Mouse (Mus musculus): Measurements from ENCODE around the gene Zfp346. TPM values are rescaled to one million over a fixed set of nuclear protein-coding genes. Genes with fewer than 3 reads are reported as not detected.
A peak's percentile ranks its signal among the peaks of the same experiment; 100 is the strongest.

The Zfp346 gene
- polyA plus RNA-seq, 1 experiment from 2014 or later = 32.5 TPM

DNA sequence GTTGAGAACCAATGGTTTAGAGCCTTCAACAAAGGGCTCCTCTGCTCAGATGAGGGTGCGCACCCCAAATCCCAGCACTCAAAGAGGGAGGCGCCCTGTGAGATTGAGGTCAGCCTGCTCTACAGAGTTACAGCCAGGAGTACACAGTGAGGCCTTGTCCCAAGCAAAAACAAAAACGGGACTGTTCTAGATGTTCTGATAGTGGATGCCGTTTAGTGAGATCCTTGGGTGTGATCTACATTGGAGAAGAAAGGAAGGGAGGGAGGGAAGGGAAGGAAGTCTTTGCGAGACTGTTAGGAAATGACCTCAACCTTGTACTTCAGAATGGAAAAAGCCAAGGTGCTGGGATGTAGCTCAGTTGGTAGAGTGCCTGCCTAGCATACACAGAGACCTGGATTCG lies 71.2 kb downstream of the Zfp346 start:
- Histone ChIP-seq H3K9me3 (no peaks in the 10 kb centered on the region), H3K27me3 (no peaks in the 10 kb centered on the region), H3K4me2 (replicated peaks) (no peak overlapping the region), H3K4me1 (peaks cover 14% of the 10 kb centered on the region), H3K27ac (no peak overlapping the region), H3K4me3 (no peak overlapping the region), H3K9ac (no peak overlapping the region), H3K36me3 (no peaks in the 10 kb centered on the region)
- 82% methylated on average over 6 of the region's 6 CpGs for WGBS
- ATAC-seq (ENCODE audit: insufficient number of reproducible peaks, insufficient read depth, low FRiP score, low TSS enrichment) = no peak

- no peak overlapping the region for H3K4me3 ChIP-seq
- H3K4me2 ChIP-seq (replicated peaks) = no peak overlapping the region
- no peaks in the 10 kb centered on the region for H3K27me3 ChIP-seq
- H3K27ac ChIP-seq = no peak overlapping the region
- H3K4me1 ChIP-seq = no peaks in the 10 kb centered on the region
- H3K9me3 ChIP-seq = no peaks in the 10 kb centered on the region
- no peak overlapping the region for H3K9ac ChIP-seq
- no peak for ATAC-seq (ENCODE audit: insufficient number of reproducible peaks, insufficient read depth, low FRiP score, low TSS enrichment)
- no peaks in the 10 kb centered on the region for H3K36me3 ChIP-seq
- WGBS = 67% methylated on average over 4 of the region's 4 CpGs
Observed at GRCm38 (mm10) chr13:55177903-55178496, 72.9 kb downstream of the Zfp346 start.

DNA sequence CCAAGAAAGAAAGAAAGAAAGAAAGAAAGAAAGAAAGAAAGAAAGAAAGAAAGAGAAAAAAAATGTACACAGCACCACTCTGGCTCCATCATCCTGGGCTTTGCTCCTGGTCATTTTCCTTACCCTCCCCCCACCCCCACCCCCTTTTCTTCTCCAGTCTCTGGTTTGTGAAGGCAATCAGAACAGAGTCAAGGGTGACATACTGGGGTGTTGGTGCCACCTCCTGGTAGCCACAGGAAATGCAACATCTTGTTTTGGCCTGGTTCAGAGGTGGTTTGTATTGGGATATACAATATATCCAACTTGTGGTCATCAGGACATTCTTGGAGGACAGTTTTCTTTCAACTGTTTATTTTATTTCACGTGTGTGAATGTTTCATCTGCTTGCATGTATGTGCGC lies 73.4 kb downstream of the Zfp346 start:
- H3K4me3 ChIP-seq = no peak overlapping the region
- no peaks in the 10 kb centered on the region for H3K9me3 ChIP-seq
- ATAC-seq (ENCODE audit: insufficient number of reproducible peaks, insufficient read depth, low FRiP score, low TSS enrichment) = no peak
- no peaks in the 10 kb centered on the region for H3K36me3 ChIP-seq
- no peak overlapping the region for H3K27ac ChIP-seq
- no peaks in the 10 kb centered on the region for H3K27me3 ChIP-seq
- no peak overlapping the region for H3K4me2 ChIP-seq (replicated peaks)
- 30% methylated on average over 2 of the region's 2 CpGs for WGBS
- no peak overlapping the region for H3K9ac ChIP-seq
- no peaks in the 10 kb centered on the region for H3K4me1 ChIP-seq

DNA sequence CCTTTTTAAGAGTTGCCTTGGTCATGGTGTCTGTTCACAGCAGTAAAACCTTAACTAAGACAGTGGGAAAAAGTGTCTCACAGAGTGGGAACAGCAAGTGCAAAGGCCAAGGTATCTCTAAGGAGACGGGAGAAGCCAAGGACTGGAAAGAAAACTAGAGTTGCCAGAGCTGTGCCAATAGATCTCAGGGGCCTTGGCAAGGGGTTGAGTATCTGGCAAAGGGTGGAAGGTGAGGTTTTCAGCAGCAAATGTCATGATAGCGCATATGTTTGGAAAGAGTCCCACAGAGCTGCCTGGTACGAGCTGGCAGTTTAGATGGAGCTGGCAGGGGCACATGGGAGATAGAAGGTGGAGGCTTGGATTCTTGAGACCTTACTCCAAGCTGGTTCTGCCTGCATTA lies 74.5 kb downstream of the Zfp346 start:
- H3K4me2 ChIP-seq (replicated peaks) = no peak overlapping the region
- ATAC-seq (ENCODE audit: insufficient number of reproducible peaks, insufficient read depth, low FRiP score, low TSS enrichment) = no peak
- WGBS = 87% methylated on average over 3 of the region's 3 CpGs
- no peaks in the 10 kb centered on the region for H3K4me1 ChIP-seq
- H3K9me3 ChIP-seq = no peaks in the 10 kb centered on the region
- H3K27me3 ChIP-seq = no peaks in the 10 kb centered on the region
- no peak overlapping the region for H3K4me3 ChIP-seq
- no peak overlapping the region for H3K27ac ChIP-seq
- no peaks in the 10 kb centered on the region for H3K36me3 ChIP-seq
- H3K9ac ChIP-seq = no peak overlapping the region

DNA sequence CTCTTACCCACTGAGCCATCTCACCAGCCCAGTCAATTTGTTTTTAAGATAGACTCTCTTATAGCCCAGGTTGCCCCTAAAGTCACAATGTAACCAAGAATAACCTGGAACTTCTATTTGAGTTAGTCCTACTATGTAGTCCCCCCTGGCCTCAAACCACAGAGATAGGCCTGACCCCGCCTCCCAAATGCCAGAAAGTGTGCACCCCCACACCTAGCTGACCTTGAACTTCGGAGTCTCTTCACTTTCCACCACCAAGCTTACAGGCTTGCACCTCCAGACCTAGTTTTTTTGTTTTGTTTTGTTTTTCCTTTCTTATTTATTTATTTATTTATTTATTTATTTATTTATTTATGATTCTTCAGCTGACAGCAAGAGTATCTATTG lies 76.7 kb downstream of the Zfp346 start:
- no peak overlapping the region for H3K27ac ChIP-seq
- no peaks in the 10 kb centered on the region for H3K4me1 ChIP-seq
- no peak overlapping the region for H3K4me3 ChIP-seq
- peak overlapping the region; percentile 48 for H3K4me2 ChIP-seq (replicated peaks)
- no peaks in the 10 kb centered on the region for H3K36me3 ChIP-seq
- no peak for ATAC-seq (ENCODE audit: insufficient number of reproducible peaks, insufficient read depth, low FRiP score, low TSS enrichment)
- H3K9ac ChIP-seq = no peak overlapping the region
- 72% methylated on average over 2 of the region's 2 CpGs for WGBS
- no peaks in the 10 kb centered on the region for H3K27me3 ChIP-seq
- no peaks in the 10 kb centered on the region for H3K9me3 ChIP-seq

DNA sequence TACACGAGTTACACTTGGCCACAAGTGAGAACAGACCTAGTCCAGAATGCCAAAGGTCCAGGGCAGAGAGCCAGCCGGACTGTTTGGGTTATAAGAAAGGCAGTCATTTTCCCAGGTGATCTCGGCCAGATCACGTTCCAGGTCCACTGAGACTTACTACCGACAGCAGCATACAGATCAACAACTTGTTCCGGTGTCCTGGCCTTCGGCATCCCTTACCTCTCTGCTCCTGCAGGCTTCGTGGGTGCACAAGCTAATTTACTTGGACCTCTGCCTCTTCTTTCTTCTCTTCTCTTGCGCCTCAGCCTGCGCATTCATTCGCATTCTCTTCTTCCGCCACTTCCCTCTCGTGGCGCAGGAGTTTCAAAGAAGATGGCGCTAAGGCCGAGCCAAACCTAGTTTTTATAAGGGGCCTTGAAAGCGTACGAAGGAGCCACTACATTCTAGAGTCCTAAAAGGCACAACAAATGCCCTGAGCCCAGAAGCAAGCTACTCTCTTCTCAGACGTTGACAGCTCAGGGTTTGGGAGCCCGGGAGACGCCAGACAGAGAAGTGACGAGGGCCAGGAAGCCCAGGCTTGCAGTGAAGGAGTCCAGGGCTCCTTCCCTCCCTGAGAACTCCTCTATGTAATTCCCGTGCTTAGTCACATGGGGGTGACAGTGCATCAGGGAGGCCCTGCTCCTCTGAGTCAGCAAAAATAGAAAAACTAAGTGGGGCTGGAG lies 77.2 kb downstream of the Zfp346 start:
- WGBS = 4% methylated on average over 23 of the region's 23 CpGs
- no peaks in the 10 kb centered on the region for H3K27me3 ChIP-seq
- ATAC-seq (ENCODE audit: insufficient number of reproducible peaks, insufficient read depth, low FRiP score, low TSS enrichment) = peak; percentile 80; the same call in 1 of the 2 replicates
- H3K4me1 ChIP-seq = no peaks in the 10 kb centered on the region
- H3K36me3 ChIP-seq = no peaks in the 10 kb centered on the region
- peak overlapping the region; percentile 58 for H3K27ac ChIP-seq
- peak overlapping the region; percentile 48 for H3K4me2 ChIP-seq (replicated peaks)
- H3K9ac ChIP-seq = peak overlapping the region; percentile 40
- H3K4me3 ChIP-seq = peak overlapping the region; percentile 23
- H3K9me3 ChIP-seq = no peaks in the 10 kb centered on the region

- Histone ChIP-seq H3K9me3 (no peaks in the 10 kb centered on the region), H3K4me2 (replicated peaks) (no peak overlapping the region), H3K4me3 (no peak overlapping the region), H3K36me3 (no peaks in the 10 kb centered on the region), H3K27me3 (no peaks in the 10 kb centered on the region), H3K4me1 (no peaks in the 10 kb centered on the region), H3K9ac (no peak overlapping the region), H3K27ac (no peak overlapping the region)
- 82% methylated on average over 6 of the region's 6 CpGs for WGBS
- no peak for ATAC-seq (ENCODE audit: insufficient number of reproducible peaks, insufficient read depth, low FRiP score, low TSS enrichment)
Observed at GRCm38 (mm10) chr13:55183382-55183781, 78.3 kb downstream of the Zfp346 start.

Other genes with a start within 250 kb of the Zfp346 start
- 1.6 TPM in 2 replicates for gene Unc5a, start 155.9 kb upstream of the Zfp346 start, polyA plus RNA-seq (2016; fragmentation: Nextera tagmentation; extraction: Ambion mirVana)
- 0.76 and 0.93 TPM in 2 replicates for gene Hk3, start 83.9 kb upstream of the Zfp346 start, polyA plus RNA-seq (2016; fragmentation: Nextera tagmentation; extraction: Ambion mirVana)
- gene Uimc1, start 5.0 kb upstream of the Zfp346 start, polyA plus RNA-seq (2016; fragmentation: Nextera tagmentation; extraction: Ambion mirVana) = 27.6 and 29.1 TPM in 2 replicates
- gene Gm17617, start 28.2 kb downstream of the Zfp346 start, polyA plus RNA-seq (2016; fragmentation: Nextera tagmentation; extraction: Ambion mirVana) = not detected in 2 replicates
- 4.8 and 5.1 TPM in 2 replicates for gene Fgfr4, start 47.3 kb downstream of the Zfp346 start, polyA plus RNA-seq (2016; fragmentation: Nextera tagmentation; extraction: Ambion mirVana)
- gene Nsd1, start 104.5 kb downstream of the Zfp346 start, polyA plus RNA-seq (2016; fragmentation: Nextera tagmentation; extraction: Ambion mirVana) = 81.7 and 84.4 TPM in 2 replicates
- gene Prelid1, start 215.2 kb downstream of the Zfp346 start, polyA plus RNA-seq (2016; fragmentation: Nextera tagmentation; extraction: Ambion mirVana) = 368 and 376 TPM in 2 replicates
- 108 and 118 TPM in 2 replicates for gene Rab24, start 216.6 kb downstream of the Zfp346 start, polyA plus RNA-seq (2016; fragmentation: Nextera tagmentation; extraction: Ambion mirVana)
- 32.2 and 37.6 TPM in 2 replicates for gene Mxd3, start 224.5 kb downstream of the Zfp346 start, polyA plus RNA-seq (2016; fragmentation: Nextera tagmentation; extraction: Ambion mirVana)

Data from embryonic facial prominence, embryonic 12.5 days (tissue).